Mouse (Mus musculus) spleen, adult 12 weeks (tissue): ENCODE results near the gene Ccl20.

Experiments
- DNase-seq: peaks from one replicate; pipeline ENCODE4 v3.0.0; 2022; ENCODE audit warnings: low spot score

Ccl20 gene

DNA sequence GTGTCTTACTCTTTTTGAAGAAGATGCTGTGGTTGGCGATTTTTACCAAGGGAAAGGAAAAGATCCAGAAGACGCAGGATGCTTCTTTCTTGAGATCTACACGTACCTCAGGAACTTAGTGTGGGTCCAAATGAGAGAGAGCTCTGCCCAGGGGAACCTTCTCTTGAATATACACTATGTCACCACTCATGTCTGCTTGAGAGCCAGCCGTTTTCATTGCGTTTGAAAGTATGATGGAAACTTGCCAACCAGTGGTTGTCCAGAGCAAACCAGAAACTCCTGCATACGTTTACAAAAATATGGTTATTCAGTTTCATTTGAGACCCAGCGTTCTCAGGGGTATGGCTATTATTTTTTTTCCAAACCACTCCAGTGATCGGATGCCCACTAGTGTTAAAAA, 24.9 kb downstream of the Ccl20 start:
- no peak for DNase-seq

DNA sequence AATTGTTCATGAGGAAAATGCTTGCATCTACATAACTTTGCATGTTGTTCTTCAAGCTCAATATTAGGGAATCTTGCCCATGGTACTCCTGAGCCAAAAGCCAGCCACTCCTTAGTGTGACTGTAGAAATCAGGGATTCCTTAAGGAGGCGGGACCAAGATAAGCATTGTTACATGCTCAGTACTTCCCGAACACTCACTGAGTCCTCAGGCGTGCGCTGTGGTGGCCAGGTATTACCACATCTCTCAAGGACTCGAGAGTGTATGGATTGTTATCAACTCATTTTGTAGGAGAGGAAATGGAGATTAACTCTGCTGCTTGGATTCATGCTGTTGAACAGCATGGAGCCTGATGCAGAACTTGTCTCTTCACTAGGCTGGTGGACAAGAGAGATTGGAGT, 25.5 kb downstream of the Ccl20 start:
- no peak for DNase-seq

- DNase-seq = no peak
Measured at GRCm38 (mm10) chr1:83146547-83146946, 30.0 kb downstream of the Ccl20 start.

GRCm38 (mm10) chr1:83150227-83150626, 33.7 kb downstream of the Ccl20 start:
- no peak for DNase-seq

GRCm38 (mm10) chr1:83152961-83153360, 36.4 kb downstream of the Ccl20 start:
- DNase-seq = no peak

DNA sequence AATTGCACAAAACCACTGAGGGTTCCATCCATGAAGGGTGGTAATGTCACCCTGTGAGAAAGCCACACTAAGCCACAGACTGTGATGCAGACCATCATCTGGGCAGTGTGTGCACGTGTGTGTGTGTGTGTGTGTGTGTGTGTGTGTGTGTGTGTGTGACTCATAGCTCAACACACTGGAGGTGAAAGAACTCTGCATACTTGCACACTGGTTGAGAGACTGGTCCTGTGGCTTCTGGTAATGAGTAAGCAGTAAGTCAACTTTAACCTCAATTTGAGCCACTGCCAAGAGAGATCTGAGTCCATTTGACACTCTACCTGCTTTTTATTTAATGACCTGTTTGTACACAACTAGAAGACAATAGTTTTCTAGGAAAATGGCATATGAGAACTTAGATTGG, 40.3 kb downstream of the Ccl20 start:
- DNase-seq = no peak

GRCm38 (mm10) chr1:83159603-83160002, 43.0 kb downstream of the Ccl20 start, which contains the start of gene Daw1:
Gene Daw1, plus strand, starts transcription at chr1:83159752.
- DNase-seq = no peak

DNA sequence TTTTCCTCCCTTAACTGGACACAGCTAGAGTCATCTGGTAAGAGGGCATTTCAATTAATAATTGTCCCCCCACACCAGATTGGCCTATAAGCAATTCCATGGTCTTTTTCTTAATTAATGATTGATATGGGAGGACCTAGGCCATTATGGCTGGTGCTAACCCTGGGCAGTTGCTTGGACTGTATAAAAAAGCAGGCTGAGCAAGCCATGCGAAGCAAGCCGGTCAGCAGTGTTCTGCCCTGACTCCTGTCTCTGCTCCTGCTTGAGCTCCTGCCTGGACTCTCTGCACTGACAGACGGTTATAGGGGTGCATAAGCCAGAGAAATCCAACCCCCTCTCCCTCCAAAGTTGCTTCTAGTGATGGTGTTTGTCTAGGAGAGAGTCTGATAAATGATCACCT, 45.1 kb downstream of the Ccl20 start:
- no peak for DNase-seq

DNA sequence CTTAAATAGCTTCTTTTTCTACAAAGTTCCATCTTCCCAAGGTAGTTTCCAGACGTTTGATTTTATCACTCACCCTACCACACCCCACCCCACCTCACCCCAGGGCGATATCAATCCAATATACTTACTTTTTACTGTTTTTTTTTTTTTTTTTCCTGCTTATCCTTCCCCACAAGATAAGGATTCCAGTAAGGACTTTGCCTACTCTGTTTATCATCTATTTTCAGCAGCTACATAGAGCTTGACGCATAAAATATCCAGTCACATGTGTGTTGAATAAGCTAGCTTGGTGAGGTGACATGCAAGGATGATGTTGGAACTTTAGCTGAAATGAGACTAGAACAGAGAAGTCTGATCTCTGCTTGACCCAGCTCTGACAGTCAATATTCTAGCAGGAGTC, 47.5 kb downstream of the Ccl20 start:
- no peak for DNase-seq
